Mouse (Mus musculus) C2C12 (cell line): ENCODE results near the gene Fkbp10. TPM values are rescaled to one million over a fixed set of nuclear protein-coding genes. Genes with fewer than 3 reads are reported as not detected.

Experiments used
- H3K27me3 ChIP-seq: one replicate; pipeline ENCODE4 v1.6.1; 2011; ENCODE audit not compliant: control insufficient read depth, insufficient read depth, insufficient read length
- H3K36me3 ChIP-seq: one replicate; pipeline ENCODE4 v1.6.1; 2011; ENCODE audit not compliant: control insufficient read depth, insufficient read depth
- H3K4me3 ChIP-seq: one replicate; pipeline ENCODE4 v1.5.1; 2011; ENCODE audit warnings: mild to moderate bottlenecking, control low read depth; ENCODE audit not compliant: poor library complexity, insufficient read depth, severe bottlenecking
- H3K79me2 ChIP-seq: one replicate; pipeline ENCODE4 v1.6.1; 2011; ENCODE audit not compliant: control insufficient read depth, insufficient read depth
- H3K79me3 ChIP-seq: one replicate; pipeline ENCODE4 v1.6.1; 2011; ENCODE audit warnings: low read depth, control low read depth
- H3ac ChIP-seq: one replicate; pipeline ENCODE3; 2011; ENCODE audit warnings: low read depth; ENCODE audit not compliant: control insufficient read depth, insufficient read length
- CEBPB ChIP-seq: IDR thresholded peaks from one replicate; pipeline ENCODE4 v1.6.1; 2011; ENCODE audit warnings: low read depth, mild to moderate bottlenecking, control low read depth, moderate library complexity
- CTCF ChIP-seq: IDR thresholded peaks from one replicate; pipeline ENCODE4 v1.5.1; 2011; ENCODE audit not compliant: control insufficient read depth, insufficient read depth, insufficient read length
- FOSL1 ChIP-seq: IDR thresholded peaks from one replicate; pipeline ENCODE4 v1.8.0; 2011; ENCODE audit warnings: mild to moderate bottlenecking, low read length; ENCODE audit not compliant: poor library complexity, insufficient read depth, severe bottlenecking
- MAX ChIP-seq: IDR thresholded peaks from one replicate; pipeline ENCODE4 v1.6.1; 2011; ENCODE audit warnings: mild to moderate bottlenecking, control low read depth
- MYOD1 ChIP-seq: IDR thresholded peaks from one replicate; pipeline ENCODE4 v1.6.1; 2011; ENCODE audit warnings: low read depth; ENCODE audit not compliant: control insufficient read depth, insufficient read length
- MYOG ChIP-seq: IDR thresholded peaks from one replicate; pipeline ENCODE4 v1.6.1; 2011; ENCODE audit not compliant: control insufficient read depth, insufficient read length; ENCODE audit errors: extremely low read depth
- USF1 ChIP-seq: IDR thresholded peaks from one replicate; pipeline ENCODE4 v1.6.1; 2011; ENCODE audit warnings: low read depth, mild to moderate bottlenecking, control low read depth, moderate library complexity
- polyA plus RNA-seq: library from polyadenylated mRNA; unstranded; fragments of >200 nt; fragmentation: generic; extraction: Trizol; gene quantifications from one replicate; pipeline ENCODE4 v1.2.1, GENCODE M21; 2012; ENCODE audit warnings: missing spikeins

Gene Fkbp10
- polyA plus RNA-seq, 1 experiment, result 250 TPM

GRCm38 (mm10) chr11:100404456-100405074 is 10.9 kb upstream of the Fkbp10 start:
- Histone ChIP-seq H3K79me2 (peaks cover 1% of the 10 kb centered on the region), H3K4me3 (no peak overlapping the region), H3K36me3 (peaks cover 27% of the 10 kb centered on the region), H3K27me3 (no peaks in the 10 kb centered on the region), H3K79me3 (no peaks in the 10 kb centered on the region), H3ac (no peak overlapping the region)
- TF ChIP-seq MYOG (no peak), USF1 (no peak)

GRCm38 (mm10) chr11:100406273-100406672 is 9.2 kb upstream of the Fkbp10 start:
- peaks cover 6% of the 10 kb centered on the region for H3K79me3 ChIP-seq
- no peak overlapping the region for H3K4me3 ChIP-seq
- H3K36me3 ChIP-seq, result peaks cover 44% of the 10 kb centered on the region
- H3K79me2 ChIP-seq, result peaks cover 19% of the 10 kb centered on the region
- no peak overlapping the region for H3ac ChIP-seq
- no peaks in the 10 kb centered on the region for H3K27me3 ChIP-seq
- TF ChIP-seq CTCF (no peak), MYOG (no peak), MYOD1 (no peak), FOSL1 (no peak), CEBPB (no peak), MAX (no peak)

GRCm38 (mm10) chr11:100406995-100407705 is 8.3 kb upstream of the Fkbp10 start:
- H3K36me3 ChIP-seq, result peaks cover 46% of the 10 kb centered on the region
- TF ChIP-seq USF1, result no peak
- no peak for TF ChIP-seq MAX
- no peak for TF ChIP-seq FOSL1
- TF ChIP-seq CEBPB, result no peak
- no peak for TF ChIP-seq MYOG
- TF ChIP-seq CTCF, result no peak
- TF ChIP-seq MYOD1, result no peak
- peaks cover 27% of the 10 kb centered on the region for H3K79me2 ChIP-seq
- H3K4me3 ChIP-seq, result no peak overlapping the region
- H3K27me3 ChIP-seq, result no peaks in the 10 kb centered on the region
- H3K79me3 ChIP-seq, result peaks cover 7% of the 10 kb centered on the region
- H3ac ChIP-seq, result no peak overlapping the region

GRCm38 (mm10) chr11:100408076-100408834 is 7.2 kb upstream of the Fkbp10 start:
- Histone ChIP-seq H3K27me3 (no peaks in the 10 kb centered on the region), H3K79me3 (peaks cover 18% of the 10 kb centered on the region), H3K36me3 (peaks cover 55% of the 10 kb centered on the region), H3K4me3 (no peak overlapping the region), H3K79me2 (peaks cover 38% of the 10 kb centered on the region), H3ac (no peak overlapping the region)
- peak; percentile 26 for TF ChIP-seq CTCF
- no peak for TF ChIP-seq MYOD1

- H3K36me3 ChIP-seq, result peaks cover 55% of the 10 kb centered on the region
- H3K79me2 ChIP-seq, result peaks cover 45% of the 10 kb centered on the region
- H3ac ChIP-seq, result no peak overlapping the region
- H3K4me3 ChIP-seq, result no peak overlapping the region
- peaks cover 25% of the 10 kb centered on the region for H3K79me3 ChIP-seq
- TF ChIP-seq MYOG (no peak), MAX (no peak)
- H3K27me3 ChIP-seq, result no peaks in the 10 kb centered on the region
Measured at GRCm38 (mm10) chr11:100408835-100409462, 6.5 kb upstream of the Fkbp10 start.

- Histone ChIP-seq H3K27me3 (no peaks in the 10 kb centered on the region), H3K36me3 (peaks cover 55% of the 10 kb centered on the region), H3K79me2 (peaks cover 49% of the 10 kb centered on the region), H3ac (no peak overlapping the region), H3K79me3 (peaks cover 25% of the 10 kb centered on the region), H3K4me3 (no peak overlapping the region)
- TF ChIP-seq USF1 (no peak), MYOD1 (no peak), FOSL1 (no peak), MAX (no peak), CTCF (no peak), CEBPB (no peak), MYOG (no peak)
Measured at GRCm38 (mm10) chr11:100409686-100410085, 5.8 kb upstream of the Fkbp10 start.
